Mouse (Mus musculus) thymus, adult 2 months (tissue): ENCODE data around the gene Birc6.

Experiments
- CTCF ChIP-seq: fragments of 200-500 bp; IDR thresholded peaks from 2 replicates; pipeline ENCODE4 v1.5.1; 2012; ENCODE audit warnings: mild to moderate bottlenecking, control low read depth, low read length, moderate library complexity, borderline replicate concordance; ENCODE audit not compliant: control insufficient read depth, poor library complexity, insufficient read depth; ENCODE audit errors: extremely low read depth
- POLR2A ChIP-seq: fragments of 200-500 bp; IDR thresholded peaks from 2 replicates; pipeline ENCODE4 v1.6.1; 2012; ENCODE audit warnings: mild to moderate bottlenecking, low read length, control low read depth, moderate library complexity; ENCODE audit not compliant: control insufficient read depth, poor library complexity, insufficient read depth; ENCODE audit errors: extremely low read depth

- no peak for TF ChIP-seq CTCF
- no peak for TF ChIP-seq POLR2A
Observed at GRCm38 (mm10) chr17:74732872-74733271, 204.8 kb downstream of the Birc6 start.
